Mouse (Mus musculus): ENCODE results near the gene Coq8b. TPM values are rescaled to one million over a fixed set of nuclear protein-coding genes. Genes with fewer than 3 reads are reported as not detected.
"Not testable (repeated sequence)": the region's sequence is repeated elsewhere in the genome, so short reads cannot be mapped to it uniquely, and the experiment has no call there.

Coq8b gene
- polyA plus RNA-seq, 1 experiment from 2014 or later = 25.5 TPM

GRCm38 (mm10) chr7:27231693-27232331 is 1.0 kb upstream of the Coq8b start:
- ATAC-seq = no peak
- Histone ChIP-seq H3K27me3 (no peaks in the 10 kb centered on the region), H3K4me2 (replicated peaks) (no peak overlapping the region), H3K4me3 (replicated peaks) (no peak overlapping the region), H3K9ac (replicated peaks) (no peak overlapping the region), H3K36me3 (no peaks in the 10 kb centered on the region), H3K27ac (peak overlapping the region; percentile 85), H3K4me1 (replicated peaks) (peaks cover 31% of the 10 kb centered on the region), H3K9me3 (no peaks in the 10 kb centered on the region)
- WGBS = 85% methylated on average over 7 of the region's 7 CpGs

- WGBS = 0% methylated on average over 6 of the region's 6 CpGs
- H3K9me3 ChIP-seq = no peaks in the 10 kb centered on the region
- peak overlapping the region; percentile 61 for H3K4me3 ChIP-seq (replicated peaks)
- no peaks in the 10 kb centered on the region for H3K27me3 ChIP-seq
- ATAC-seq = peak; percentile 59
- peak overlapping the region; percentile 78 for H3K4me2 ChIP-seq (replicated peaks)
- H3K9ac ChIP-seq (replicated peaks) = peak overlapping the region; percentile 67
- peaks cover 6% of the 10 kb centered on the region for H3K36me3 ChIP-seq
- H3K27ac ChIP-seq = peak overlapping the region; percentile 82
- peaks cover 21% of the 10 kb centered on the region for H3K4me1 ChIP-seq (replicated peaks)
Observed at GRCm38 (mm10) chr7:27233300-27233699, 477 bp downstream of the Coq8b start.

DNA sequence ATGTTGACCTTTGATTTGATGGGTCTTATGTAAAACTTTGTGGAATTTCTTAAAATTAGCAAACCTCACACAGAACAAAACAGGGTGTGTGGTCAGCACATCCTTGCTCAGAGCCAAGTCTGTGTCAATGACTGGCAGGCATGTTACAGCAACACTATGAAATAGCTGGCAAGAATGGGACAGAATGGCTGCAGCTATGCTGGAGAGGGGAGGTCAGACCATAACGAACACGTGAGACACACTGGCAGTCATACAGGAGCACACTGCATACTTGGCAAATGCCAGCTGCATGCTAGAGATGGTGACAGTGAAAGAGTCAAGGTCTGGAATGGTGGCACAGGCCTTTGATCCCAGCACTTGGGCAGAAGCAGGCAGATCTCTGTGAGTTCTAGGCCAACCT is 2.9 kb downstream of the Coq8b start:
- Histone ChIP-seq H3K9me3 (no peaks in the 10 kb centered on the region), H3K4me1 (replicated peaks) (peaks cover 16% of the 10 kb centered on the region), H3K9ac (replicated peaks) (no peak overlapping the region), H3K4me2 (replicated peaks) (no peak overlapping the region), H3K36me3 (peaks cover 25% of the 10 kb centered on the region), H3K27ac (no peak overlapping the region), H3K4me3 (replicated peaks) (no peak overlapping the region), H3K27me3 (no peaks in the 10 kb centered on the region)
- 91% methylated on average over 2 of the region's 2 CpGs for WGBS
- no peak for ATAC-seq

- Histone ChIP-seq H3K27me3 (no peaks in the 10 kb centered on the region), H3K36me3 (peaks cover 43% of the 10 kb centered on the region), H3K4me3 (replicated peaks) (no peak overlapping the region), H3K9me3 (no peaks in the 10 kb centered on the region), H3K27ac (no peak overlapping the region), H3K9ac (replicated peaks) (no peak overlapping the region), H3K4me1 (replicated peaks) (peaks cover 12% of the 10 kb centered on the region), H3K4me2 (replicated peaks) (no peak overlapping the region)
- 86% methylated on average over 2 of the region's 2 CpGs for WGBS
- no peak for ATAC-seq
Observed at GRCm38 (mm10) chr7:27237527-27237926, 4.7 kb downstream of the Coq8b start.

DNA sequence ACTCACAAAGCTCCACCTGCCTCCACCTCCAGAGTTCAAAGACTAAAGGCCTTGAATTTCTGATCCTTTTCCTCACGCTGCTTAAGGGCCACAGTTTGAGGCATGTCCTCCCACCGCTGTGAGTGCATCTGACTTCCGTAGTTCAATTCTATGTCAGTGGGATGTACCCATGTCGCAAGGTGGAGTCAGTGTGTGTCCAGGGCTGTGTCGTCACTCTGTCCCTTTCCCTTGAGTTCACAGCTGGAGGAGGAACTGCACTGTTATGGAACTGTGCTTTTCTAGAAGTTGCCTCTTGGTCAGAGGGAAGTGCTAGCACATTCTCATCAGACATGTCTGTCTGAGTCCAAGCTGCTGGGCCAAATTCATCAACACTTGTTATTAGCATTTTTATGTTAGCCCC is 5.7 kb downstream of the Coq8b start:
- WGBS = 93% methylated on average over 5 of the region's 5 CpGs
- Histone ChIP-seq H3K4me1 (replicated peaks) (peaks cover 8% of the 10 kb centered on the region), H3K9ac (replicated peaks) (no peak overlapping the region), H3K36me3 (peaks cover 51% of the 10 kb centered on the region), H3K4me2 (replicated peaks) (no peak overlapping the region), H3K27me3 (no peaks in the 10 kb centered on the region), H3K4me3 (replicated peaks) (no peak overlapping the region), H3K27ac (no peak overlapping the region), H3K9me3 (no peaks in the 10 kb centered on the region)
- no peak for ATAC-seq

DNA sequence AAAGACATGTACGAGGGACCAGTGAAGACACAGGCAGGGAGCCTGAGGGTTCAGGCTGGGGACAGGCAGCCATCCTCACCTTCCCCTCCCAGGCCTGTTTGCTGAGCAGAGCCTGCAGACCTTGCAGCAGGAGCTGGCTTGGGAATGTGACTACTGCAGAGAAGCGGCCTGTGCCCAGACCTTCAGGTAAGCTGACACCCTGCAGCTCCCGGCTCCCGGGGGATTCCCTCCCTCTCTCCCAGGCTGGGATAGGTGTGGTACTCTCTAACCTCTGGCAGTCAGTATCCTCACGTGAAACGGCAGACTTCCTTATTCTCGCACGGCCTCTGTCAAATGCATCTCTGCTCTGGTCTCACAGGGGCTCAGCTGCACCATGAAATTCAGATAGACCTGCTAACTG is 10.4 kb downstream of the Coq8b start:
- H3K9me3 ChIP-seq = no peaks in the 10 kb centered on the region
- no peak overlapping the region for H3K9ac ChIP-seq (replicated peaks)
- peaks cover 76% of the 10 kb centered on the region for H3K36me3 ChIP-seq
- H3K27ac ChIP-seq = no peak overlapping the region
- 69% methylated on average over 8 of the region's 8 CpGs for WGBS
- no peaks in the 10 kb centered on the region for H3K4me1 ChIP-seq (replicated peaks)
- no peak for ATAC-seq
- no peaks in the 10 kb centered on the region for H3K27me3 ChIP-seq
- no peak overlapping the region for H3K4me2 ChIP-seq (replicated peaks)
- no peak overlapping the region for H3K4me3 ChIP-seq (replicated peaks)

GRCm38 (mm10) chr7:27244088-27244487 is 11.3 kb downstream of the Coq8b start:
- not testable (repeated sequence) for H3K9me3 ChIP-seq; H3K4me1 ChIP-seq (replicated peaks); H3K4me3 ChIP-seq (replicated peaks); H3K27me3 ChIP-seq; ATAC-seq; H3K4me2 ChIP-seq (replicated peaks); H3K27ac ChIP-seq; H3K9ac ChIP-seq (replicated peaks)
- H3K36me3 ChIP-seq = peaks cover 71% of the 10 kb centered on the region
- 83% methylated on average over 2 of the region's 2 CpGs for WGBS

GRCm38 (mm10) chr7:27249146-27249545 is 16.3 kb downstream of the Coq8b start:
- no peak overlapping the region for H3K9ac ChIP-seq (replicated peaks)
- 87% methylated on average over 2 of the region's 2 CpGs for WGBS
- no peak overlapping the region for H3K4me2 ChIP-seq (replicated peaks)
- no peak overlapping the region for H3K27ac ChIP-seq
- no peaks in the 10 kb centered on the region for H3K27me3 ChIP-seq
- H3K4me1 ChIP-seq (replicated peaks) = no peaks in the 10 kb centered on the region
- H3K36me3 ChIP-seq = peaks cover 57% of the 10 kb centered on the region
- no peak overlapping the region for H3K4me3 ChIP-seq (replicated peaks)
- no peaks in the 10 kb centered on the region for H3K9me3 ChIP-seq
- ATAC-seq = no peak

DNA sequence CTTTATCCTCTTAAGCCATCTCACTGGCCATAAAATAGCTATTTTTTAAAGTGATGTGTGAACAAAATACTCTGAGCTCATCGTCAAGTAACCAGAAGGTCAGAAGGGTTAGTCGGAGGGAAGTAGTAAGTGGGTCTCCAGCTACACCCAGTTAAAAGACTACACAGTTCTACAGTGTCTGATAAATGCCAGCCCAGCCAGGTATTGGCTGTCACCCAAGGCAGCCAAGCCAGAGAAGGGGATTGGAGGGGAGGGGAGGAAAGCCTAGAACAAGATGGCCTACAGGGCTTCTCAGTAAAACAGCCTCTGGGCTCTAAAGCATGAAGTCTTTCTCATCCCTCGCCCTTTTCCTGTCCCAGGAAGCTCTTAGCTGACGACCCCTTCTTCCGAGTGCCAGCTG is 17.1 kb downstream of the Coq8b start:
- Histone ChIP-seq H3K27ac (no peak overlapping the region), H3K4me2 (replicated peaks) (no peak overlapping the region), H3K27me3 (no peaks in the 10 kb centered on the region), H3K36me3 (peaks cover 60% of the 10 kb centered on the region), H3K9ac (replicated peaks) (no peak overlapping the region), H3K4me1 (replicated peaks) (no peaks in the 10 kb centered on the region), H3K9me3 (no peaks in the 10 kb centered on the region), H3K4me3 (replicated peaks) (no peak overlapping the region)
- WGBS = 85% methylated on average over 5 of the region's 5 CpGs
- ATAC-seq = no peak

GRCm38 (mm10) chr7:27251946-27252345 is 19.1 kb downstream of the Coq8b start:
- no peak overlapping the region for H3K9ac ChIP-seq (replicated peaks)
- WGBS = 86% methylated on average over 6 of the region's 6 CpGs
- H3K4me3 ChIP-seq (replicated peaks) = no peak overlapping the region
- no peak for ATAC-seq
- peaks cover 43% of the 10 kb centered on the region for H3K36me3 ChIP-seq
- H3K4me2 ChIP-seq (replicated peaks) = no peak overlapping the region
- H3K9me3 ChIP-seq = no peaks in the 10 kb centered on the region
- no peaks in the 10 kb centered on the region for H3K27me3 ChIP-seq
- H3K27ac ChIP-seq = no peak overlapping the region
- H3K4me1 ChIP-seq (replicated peaks) = peaks cover 8% of the 10 kb centered on the region

- Histone ChIP-seq H3K27me3 (no peaks in the 10 kb centered on the region), H3K4me1 (replicated peaks) (peaks cover 36% of the 10 kb centered on the region), H3K27ac (no peak overlapping the region), H3K36me3 (peaks cover 30% of the 10 kb centered on the region), H3K4me2 (replicated peaks) (no peak overlapping the region), H3K9me3 (no peaks in the 10 kb centered on the region), H3K4me3 (replicated peaks) (no peak overlapping the region), H3K9ac (replicated peaks) (no peak overlapping the region)
- no peak for ATAC-seq
- 77% methylated on average over 3 of the region's 3 CpGs for WGBS
Observed at GRCm38 (mm10) chr7:27255721-27256120, 22.9 kb downstream of the Coq8b start.

DNA sequence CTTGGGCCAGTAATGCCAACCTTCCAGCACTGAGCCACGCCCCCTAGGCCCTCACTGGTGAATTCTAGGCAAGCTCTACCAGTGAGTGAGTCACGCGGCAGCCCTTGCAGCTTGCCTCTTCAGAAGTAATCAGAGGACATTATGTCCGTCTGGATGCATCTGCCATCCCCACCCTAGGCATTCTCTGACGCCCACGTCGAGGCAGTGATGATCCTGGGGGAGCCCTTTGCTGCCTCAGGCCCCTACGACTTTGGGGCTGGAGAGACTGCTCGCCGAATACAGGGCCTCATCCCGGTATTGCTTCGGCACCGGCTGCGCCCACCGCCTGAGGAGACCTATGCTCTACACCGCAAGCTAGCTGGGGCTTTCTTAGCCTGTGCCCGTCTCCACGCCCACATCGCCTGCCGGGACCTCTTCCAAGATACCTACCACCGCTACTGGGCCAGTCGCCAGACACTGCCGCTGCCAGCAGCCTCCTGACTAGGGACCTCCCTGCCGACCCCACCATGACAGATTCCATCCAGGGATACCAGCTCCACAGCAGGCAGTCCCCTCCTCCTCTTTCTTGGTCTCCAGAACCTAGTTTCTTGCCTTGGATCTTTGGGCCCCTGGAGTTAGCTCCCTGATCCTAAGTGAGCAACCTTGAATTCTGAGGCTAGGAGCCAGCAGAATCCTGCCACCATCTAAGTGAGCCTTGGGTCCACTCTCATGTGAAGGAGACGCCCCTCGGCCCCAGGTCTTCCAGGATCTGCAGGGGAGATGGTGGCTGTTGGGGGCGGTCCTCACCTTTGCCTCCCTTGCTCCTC is 24.4 kb downstream of the Coq8b start:
- H3K4me2 ChIP-seq (replicated peaks) = peak overlapping the region; percentile 94
- no peaks in the 10 kb centered on the region for H3K9me3 ChIP-seq
- peak overlapping the region; percentile 73 for H3K4me3 ChIP-seq (replicated peaks)
- H3K27ac ChIP-seq = peak overlapping the region; percentile 92
- H3K27me3 ChIP-seq = no peaks in the 10 kb centered on the region
- 10% methylated on average over 27 of the region's 27 CpGs for WGBS
- H3K36me3 ChIP-seq = peaks cover 25% of the 10 kb centered on the region
- peaks cover 50% of the 10 kb centered on the region for H3K4me1 ChIP-seq (replicated peaks)
- ATAC-seq = peak; percentile 5; the same call in 1 of the 2 replicates
- H3K9ac ChIP-seq (replicated peaks) = peak overlapping the region; percentile 37; the same call in 1 of the 2 replicates
